Mouse (Mus musculus) midbrain, embryonic 10.5 days (tissue): ENCODE results near the gene Zfp937. TPM values are rescaled to one million over a fixed set of nuclear protein-coding genes. Genes with fewer than 3 reads are reported as not detected.

ENCODE experiments used
- polyA plus RNA-seq: library from polyadenylated mRNA; unstranded; fragments of >200 nt; fragmentation: Nextera tagmentation; extraction: Ambion mirVana; gene quantifications from 2 replicates; pipeline ENCODE4 v1.2.1, GENCODE M21; 2016

Zfp937 gene
- polyA plus RNA-seq, 1 experiment from 2014 or later: 11.7 TPM

Other genes starting within 250 kb of the Zfp937 start
- 6.2 and 8.6 TPM in 2 replicates for gene Zfp120, start 81.4 kb upstream of the Zfp937 start, polyA plus RNA-seq
- gene Gm10770, start 38.4 kb upstream of the Zfp937 start, polyA plus RNA-seq: not detected in 2 replicates
- gene Gm14139, start 36.3 kb upstream of the Zfp937 start, polyA plus RNA-seq: 0.12 TPM in 1 of 2 replicates, not detected in the other
- gene Gm21994, start 37.5 kb downstream of the Zfp937 start, polyA plus RNA-seq: 3.1 and 4.0 TPM in 2 replicates
- gene Gm14124, start 39.4 kb downstream of the Zfp937 start, polyA plus RNA-seq: 0.05 TPM in 1 of 2 replicates, not detected in the other
- 1.7 and 2.8 TPM in 2 replicates for gene Gm10130, start 105.6 kb downstream of the Zfp937 start, polyA plus RNA-seq
- 9.0 and 10.5 TPM in 2 replicates for gene 3300002I08Rik, start 144.7 kb downstream of the Zfp937 start, polyA plus RNA-seq
- 10.4 and 11.2 TPM in 2 replicates for gene Zfp442, start 233.4 kb downstream of the Zfp937 start, polyA plus RNA-seq